Mouse (Mus musculus): Measurements from ENCODE around the gene St6galnac3. TPM values are rescaled to one million over a fixed set of nuclear protein-coding genes. Genes with fewer than 3 reads are reported as not detected.

The St6galnac3 gene
- polyA plus RNA-seq, 1 experiment from 2014 or later, result 23.5 TPM

- Histone ChIP-seq H3K4me2 (no peak overlapping the region), H3K27me3 (replicated peaks) (no peaks in the 10 kb centered on the region), H3K4me1 (no peaks in the 10 kb centered on the region), H3K4me3 (replicated peaks) (no peak overlapping the region), H3K9ac (replicated peaks) (no peak overlapping the region), H3K9me3 (replicated peaks) (no peaks in the 10 kb centered on the region), H3K27ac (replicated peaks) (no peak overlapping the region), H3K36me3 (no peaks in the 10 kb centered on the region)
- WGBS, result 76% methylated on average over 11 of the region's 11 CpGs
- no peak for ATAC-seq (ENCODE audit: low FRiP score)
Measured at GRCm38 (mm10) chr3:153174336-153175033, 550.5 kb downstream of the St6galnac3 start.

DNA sequence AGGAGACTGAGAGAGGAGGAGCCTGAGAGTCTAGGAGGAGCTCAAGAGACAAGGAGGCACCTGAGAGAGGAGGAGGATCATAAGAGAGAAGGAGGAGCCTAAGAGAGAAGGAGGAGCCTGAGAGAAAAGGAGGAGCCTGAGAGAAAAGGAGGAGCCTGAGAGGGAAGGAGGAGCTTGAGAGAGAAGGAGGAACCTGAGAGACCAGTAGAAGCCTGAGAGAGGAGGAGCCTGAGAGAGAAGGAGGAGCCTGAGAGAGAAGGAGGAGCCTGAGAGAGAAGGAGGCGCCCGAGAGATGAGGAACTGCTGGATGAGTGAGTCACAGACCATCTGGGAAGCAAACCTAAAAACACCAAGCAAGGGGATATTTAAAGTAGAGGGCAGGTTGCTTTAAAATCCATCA lies 551.4 kb downstream of the St6galnac3 start:
- Histone ChIP-seq H3K9me3 (replicated peaks) (no peaks in the 10 kb centered on the region), H3K4me1 (no peaks in the 10 kb centered on the region), H3K27ac (replicated peaks) (no peak overlapping the region), H3K27me3 (replicated peaks) (no peaks in the 10 kb centered on the region), H3K4me3 (replicated peaks) (no peak overlapping the region), H3K36me3 (no peaks in the 10 kb centered on the region), H3K4me2 (no peak overlapping the region), H3K9ac (replicated peaks) (no peak overlapping the region)
- no peak for ATAC-seq (ENCODE audit: low FRiP score)
- 89% methylated on average over 2 of the region's 2 CpGs for WGBS

DNA sequence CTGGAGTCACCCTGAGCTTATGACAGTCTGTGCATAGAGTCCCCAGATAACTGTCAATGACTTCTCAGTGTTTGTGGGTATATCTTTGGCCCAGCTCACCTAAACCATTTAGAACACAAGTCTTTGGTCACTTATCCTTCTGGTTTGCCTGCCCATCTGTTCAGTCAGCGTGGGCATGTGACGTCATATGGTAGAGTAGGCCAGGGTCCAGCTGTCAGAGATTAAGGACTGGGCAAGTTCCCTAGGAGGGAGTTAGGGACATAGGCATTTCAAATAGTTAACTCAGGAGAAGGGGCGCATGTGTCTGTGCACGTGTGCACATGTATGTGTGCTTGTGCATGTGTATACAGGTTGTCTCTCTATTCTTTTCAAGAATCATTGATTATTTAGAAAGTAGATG lies 554.8 kb downstream of the St6galnac3 start:
- no peaks in the 10 kb centered on the region for H3K36me3 ChIP-seq
- no peak for ATAC-seq (ENCODE audit: low FRiP score)
- no peaks in the 10 kb centered on the region for H3K27me3 ChIP-seq (replicated peaks)
- WGBS, result 92% methylated on average over 4 of the region's 4 CpGs
- no peaks in the 10 kb centered on the region for H3K9me3 ChIP-seq (replicated peaks)
- H3K4me2 ChIP-seq, result no peak overlapping the region
- H3K27ac ChIP-seq (replicated peaks), result no peak overlapping the region
- no peak overlapping the region for H3K9ac ChIP-seq (replicated peaks)
- no peak overlapping the region for H3K4me3 ChIP-seq (replicated peaks)
- H3K4me1 ChIP-seq, result no peaks in the 10 kb centered on the region

GRCm38 (mm10) chr3:153169744-153170143 lies 555.2 kb downstream of the St6galnac3 start:
- no peak overlapping the region for H3K27ac ChIP-seq (replicated peaks)

GRCm38 (mm10) chr3:153161676-153162075 lies 563.3 kb downstream of the St6galnac3 start:
- WGBS, result 81% methylated on average over 9 of the region's 9 CpGs

More at GRCm38 (mm10) chr3:153169744-153170143, 555.2 kb downstream of the St6galnac3 start:
- Histone ChIP-seq H3K9me3 (replicated peaks) (no peaks in the 10 kb centered on the region), H3K36me3 (no peaks in the 10 kb centered on the region), H3K4me1 (no peaks in the 10 kb centered on the region), H3K4me3 (replicated peaks) (no peak overlapping the region), H3K9ac (replicated peaks) (no peak overlapping the region), H3K27me3 (replicated peaks) (no peaks in the 10 kb centered on the region), H3K4me2 (no peak overlapping the region)
- no peak for ATAC-seq (ENCODE audit: low FRiP score)
- 61% methylated on average over 11 of the region's 11 CpGs for WGBS

DNA sequence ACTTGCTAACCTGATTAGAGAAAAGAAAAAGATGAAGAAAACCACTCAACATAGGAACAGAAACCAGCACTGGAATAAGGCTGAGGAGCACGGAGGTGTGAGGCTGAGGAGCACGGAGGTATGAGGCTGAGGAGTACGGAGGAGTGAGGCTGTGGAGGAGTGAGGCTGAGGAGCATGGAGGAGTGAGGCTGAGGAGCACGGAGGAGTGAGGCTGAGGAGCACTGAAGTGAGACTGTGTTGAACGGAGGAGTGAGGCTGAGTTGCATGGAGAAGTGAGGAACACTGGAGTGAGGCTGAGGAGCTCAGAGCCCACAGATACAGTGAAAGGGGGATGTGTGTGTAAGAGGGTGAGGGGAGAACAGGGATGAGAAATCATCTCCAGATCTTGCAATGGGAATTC lies 564.3 kb downstream of the St6galnac3 start:
- Histone ChIP-seq H3K4me2 (no peak overlapping the region), H3K9ac (replicated peaks) (no peak overlapping the region), H3K4me3 (replicated peaks) (no peak overlapping the region), H3K4me1 (no peaks in the 10 kb centered on the region), H3K27ac (replicated peaks) (no peak overlapping the region), H3K36me3 (no peaks in the 10 kb centered on the region), H3K9me3 (replicated peaks) (no peaks in the 10 kb centered on the region), H3K27me3 (replicated peaks) (no peaks in the 10 kb centered on the region)
- ATAC-seq (ENCODE audit: low FRiP score), result no peak
- WGBS, result 85% methylated on average over 5 of the region's 5 CpGs

More at GRCm38 (mm10) chr3:153161676-153162075, 563.3 kb downstream of the St6galnac3 start:
- H3K9ac ChIP-seq (replicated peaks), result no peak overlapping the region
- no peaks in the 10 kb centered on the region for H3K4me1 ChIP-seq
- no peaks in the 10 kb centered on the region for H3K9me3 ChIP-seq (replicated peaks)
- no peak overlapping the region for H3K4me2 ChIP-seq
- no peaks in the 10 kb centered on the region for H3K27me3 ChIP-seq (replicated peaks)
- H3K36me3 ChIP-seq, result no peaks in the 10 kb centered on the region
- no peak overlapping the region for H3K4me3 ChIP-seq (replicated peaks)
- no peak overlapping the region for H3K27ac ChIP-seq (replicated peaks)
- no peak for ATAC-seq (ENCODE audit: low FRiP score)

DNA sequence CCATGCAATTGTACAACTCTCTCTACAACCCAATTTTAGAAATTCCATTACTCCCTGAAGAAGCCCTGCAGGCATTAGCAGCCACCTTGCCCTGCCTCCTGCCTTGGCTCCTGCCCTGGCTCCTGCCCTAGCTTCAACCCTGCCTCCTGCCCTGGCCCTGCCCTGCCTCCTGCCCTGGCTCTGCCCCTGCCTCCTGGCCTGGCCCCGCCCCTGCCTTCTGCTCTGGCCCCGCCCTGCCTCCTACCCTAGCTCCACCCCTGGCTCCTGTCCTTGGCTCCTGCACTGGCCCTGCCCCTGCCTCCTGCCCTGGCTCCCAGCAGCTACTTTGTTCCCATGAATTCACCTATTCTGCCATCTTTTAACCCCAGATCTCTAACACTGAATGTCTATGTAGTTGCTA lies 576.1 kb downstream of the St6galnac3 start:
- no peak overlapping the region for H3K4me3 ChIP-seq (replicated peaks)
- H3K4me1 ChIP-seq, result 0 out of 2 replicates have a peak, but pooled peaks cover 3% of the 10 kb centered on the region
- H3K27me3 ChIP-seq (replicated peaks), result no peaks in the 10 kb centered on the region
- no peaks in the 10 kb centered on the region for H3K9me3 ChIP-seq (replicated peaks)
- no peak overlapping the region for H3K4me2 ChIP-seq
- H3K9ac ChIP-seq (replicated peaks), result no peak overlapping the region
- WGBS, result 28% methylated on average over 2 of the region's 2 CpGs
- no peak for ATAC-seq (ENCODE audit: low FRiP score)
- H3K36me3 ChIP-seq, result no peaks in the 10 kb centered on the region
- no peak overlapping the region for H3K27ac ChIP-seq (replicated peaks)

Small RNAs within 50 kb of the gene (microRNA-seq; reads per million reads assigned to microRNA genes)
- not detected for gene Gm27405

Other genes starting within 250 kb of the St6galnac3 start
- gene Asb17, start 119.0 kb upstream of the St6galnac3 start, polyA plus RNA-seq (2015; fragmentation: Nextera tagmentation; extraction: Ambion mirVana), result not detected in 2 replicates
- gene Msh4, start 181.0 kb upstream of the St6galnac3 start, polyA plus RNA-seq (2015; fragmentation: Nextera tagmentation; extraction: Ambion mirVana), result 0.13 and 0.29 TPM in 2 replicates
- 53.7 TPM in 2 replicates for gene Rabggtb, start 187.8 kb upstream of the St6galnac3 start, polyA plus RNA-seq (2015; fragmentation: Nextera tagmentation; extraction: Ambion mirVana)
- gene Acadm, start 219.5 kb upstream of the St6galnac3 start, polyA plus RNA-seq (2015; fragmentation: Nextera tagmentation; extraction: Ambion mirVana), result 59.3 and 68.0 TPM in 2 replicates
- gene Slc44a5, start 248.3 kb upstream of the St6galnac3 start, polyA plus RNA-seq (2015; fragmentation: Nextera tagmentation; extraction: Ambion mirVana), result 5.1 and 5.7 TPM in 2 replicates

Measured in neural tube, embryonic 15.5 days (tissue).